Mouse (Mus musculus) MEL (cell line): ENCODE results near the gene Olfr11. TPM values are rescaled to one million over a fixed set of nuclear protein-coding genes. Genes with fewer than 3 reads are reported as not detected.

Experiments
- DNase-seq: peaks from one replicate; pipeline ENCODE4 v3.0.0; 2011; ENCODE audit warnings: low read depth, low spot score
- H3K27ac ChIP-seq: 2 replicates; pipeline ENCODE4 v1.5.1; 2012; ENCODE audit warnings: low read depth, mild to moderate bottlenecking, control low read depth, low read length, moderate library complexity; ENCODE audit not compliant: control insufficient read depth
- H3K27me3 ChIP-seq, 2 experiments: fragments of 150-350 bp in 1 of 2; sonication (generic) in 1 of 2; 2 replicates each; pipeline ENCODE4 v1.6.1; 2012; ENCODE audit warnings: low read length in 2 of 2, mild to moderate bottlenecking in 2 of 2, improper control_type of control experiment in 1 of 2, moderate library complexity in 1 of 2; ENCODE audit not compliant: insufficient read depth in 2 of 2, control insufficient read depth in 1 of 2
- H3K36me3 ChIP-seq, 2 experiments: 2 replicates each; pipeline ENCODE4 v1.6.1; 2012 to 2014; ENCODE audit warnings: low read length in 2 of 2, improper control_type of control experiment in 1 of 2, inconsistent platforms in 1 of 2, mild to moderate bottlenecking in 1 of 2; ENCODE audit not compliant: insufficient read depth in 2 of 2, control insufficient read depth in 1 of 2
- H3K4me1 ChIP-seq, 2 experiments: fragments of 150-350 bp in 1 of 2; sonication (generic) in 1 of 2; 2 replicates each; pipeline ENCODE4 v1.6.1; 2012; ENCODE audit warnings: low read length in 2 of 2, improper control_type of control experiment in 1 of 2, mild to moderate bottlenecking in 1 of 2; ENCODE audit not compliant: insufficient read depth in 2 of 2, control insufficient read depth in 1 of 2
- H3K4me3 ChIP-seq, 2 experiments: fragments of 150-350 bp in 1 of 2; sonication (generic) in 1 of 2; 2 replicates each; pipeline ENCODE4 v1.5.1; 2012; ENCODE audit warnings: low read depth in 2 of 2, low read length in 2 of 2, mild to moderate bottlenecking in 2 of 2, moderate library complexity in 2 of 2, control low read depth in 1 of 2, improper control_type of control experiment in 1 of 2; ENCODE audit not compliant: control insufficient read depth in 1 of 2, insufficient read depth in 1 of 2
- H3K79me2 ChIP-seq: 2 replicates; pipeline ENCODE4 v1.6.1; 2012; ENCODE audit warnings: mild to moderate bottlenecking, low read length, moderate library complexity; ENCODE audit not compliant: control insufficient read depth, poor library complexity, insufficient read depth
- H3K9ac ChIP-seq: 2 replicates; pipeline ENCODE4 v1.6.1; 2012; ENCODE audit warnings: low read depth, mild to moderate bottlenecking, control low read depth, low read length, moderate library complexity; ENCODE audit not compliant: control insufficient read depth, poor library complexity, severe bottlenecking
- H3K9me3 ChIP-seq: fragments of 150-350 bp; sonication (generic); replicated peaks from 2 replicates; pipeline ENCODE4 v1.6.1; 2012; ENCODE audit warnings: mild to moderate bottlenecking, low read length, improper control_type of control experiment, moderate library complexity; ENCODE audit not compliant: insufficient read depth
- BHLHE40 ChIP-seq: IDR thresholded peaks from 2 replicates; pipeline ENCODE4 v1.6.1; 2012; ENCODE audit warnings: low read depth, mild to moderate bottlenecking, inconsistent platforms, low read length, improper control_type of control experiment, borderline replicate concordance
- CHD2 ChIP-seq: IDR thresholded peaks from 2 replicates; pipeline ENCODE4 v1.6.1; 2011; ENCODE audit warnings: low read length, improper control_type of control experiment
- CTCF ChIP-seq, 3 experiments: IDR thresholded peaks in 2 of 3; conservative IDR thresholded peaks in 1 of 3; 2 replicates each; pipeline ENCODE4 v1.5.1; 2011 to 2012; ENCODE audit warnings: low read length in 3 of 3, low read depth in 2 of 3, mild to moderate bottlenecking in 2 of 3, improper control_type of control experiment in 1 of 3, inconsistent platforms in 1 of 3, mixed read lengths in 1 of 3, moderate library complexity in 1 of 3; ENCODE audit not compliant: control insufficient read depth in 1 of 3, insufficient read depth in 1 of 3, poor library complexity in 1 of 3, severe bottlenecking in 1 of 3
- E2F4 ChIP-seq: IDR thresholded peaks from 2 replicates; pipeline ENCODE4 v1.6.1; 2011; ENCODE audit warnings: low read depth, low read length, improper control_type of control experiment, borderline replicate concordance
- GABPA ChIP-seq: IDR thresholded peaks from 2 replicates; pipeline ENCODE4 v1.6.1; 2012; ENCODE audit warnings: low read depth, mild to moderate bottlenecking, inconsistent platforms, low read length, improper control_type of control experiment, moderate library complexity
- GATA1 ChIP-seq: IDR thresholded peaks from 2 replicates; pipeline ENCODE4 v1.6.1; 2011; ENCODE audit warnings: low read depth, low read length, improper control_type of control experiment
- KAT2A ChIP-seq: conservative IDR thresholded peaks from 2 replicates; pipeline ENCODE4 v1.6.1; 2012; ENCODE audit warnings: low read depth, low read length, improper control_type of control experiment, inconsistent platforms
- MXI1 ChIP-seq: IDR thresholded peaks from 2 replicates; pipeline ENCODE4 v1.6.1; 2011; ENCODE audit warnings: mild to moderate bottlenecking, low read depth, low read length, improper control_type of control experiment
- MYB ChIP-seq: IDR thresholded peaks from 2 replicates; pipeline ENCODE4 v1.6.1; 2011; ENCODE audit warnings: mild to moderate bottlenecking, low read depth, low read length, improper control_type of control experiment
- MYC ChIP-seq: IDR thresholded peaks from 2 replicates; pipeline ENCODE4 v1.6.1; 2011; ENCODE audit warnings: low read depth, mild to moderate bottlenecking, low read length, improper control_type of control experiment, moderate library complexity
- NELFE ChIP-seq: IDR thresholded peaks from 2 replicates; pipeline ENCODE4 v1.6.1; 2011; ENCODE audit warnings: low read depth, low read length, improper control_type of control experiment
- RCOR1 ChIP-seq: IDR thresholded peaks from 2 replicates; pipeline ENCODE4 v1.6.1; 2012; ENCODE audit warnings: low read depth, mild to moderate bottlenecking, inconsistent platforms, low read length, improper control_type of control experiment
- TAL1 ChIP-seq: IDR thresholded peaks from 2 replicates; pipeline ENCODE4 v1.6.1; 2012; ENCODE audit warnings: mild to moderate bottlenecking, inconsistent platforms, low read length, moderate library complexity, mixed read lengths
- TCF12 ChIP-seq: IDR thresholded peaks from 2 replicates; pipeline ENCODE4 v1.6.1; 2014; ENCODE audit warnings: low read depth, mild to moderate bottlenecking, inconsistent platforms, low read length, improper control_type of control experiment, moderate library complexity
- UBTF ChIP-seq: IDR thresholded peaks from 2 replicates; pipeline ENCODE4 v1.6.1; 2012; ENCODE audit warnings: low read depth, mild to moderate bottlenecking, inconsistent platforms, low read length, improper control_type of control experiment, moderate library complexity, borderline replicate concordance; ENCODE audit not compliant: insufficient read depth
- USF1 ChIP-seq: IDR thresholded peaks from 2 replicates; pipeline ENCODE4 v1.6.1; 2014; ENCODE audit warnings: low read depth, mild to moderate bottlenecking, inconsistent platforms, low read length, improper control_type of control experiment, moderate library complexity
- USF2 ChIP-seq, 2 experiments: IDR thresholded peaks; 2 replicates each; pipeline ENCODE4 v1.6.1; 2011 to 2012; ENCODE audit warnings: improper control_type of control experiment in 2 of 2, low read length in 2 of 2, borderline replicate concordance in 1 of 2, inconsistent platforms in 1 of 2, low read depth in 1 of 2, mild to moderate bottlenecking in 1 of 2; ENCODE audit not compliant: insufficient read depth in 1 of 2
- ZC3H11A ChIP-seq: IDR thresholded peaks from 2 replicates; pipeline ENCODE4 v1.6.1; 2012; ENCODE audit warnings: low read depth, mild to moderate bottlenecking, inconsistent platforms, low read length, improper control_type of control experiment
- ZNF384 ChIP-seq: IDR thresholded peaks from 2 replicates; pipeline ENCODE4 v1.6.1; 2012; ENCODE audit warnings: low read depth, mild to moderate bottlenecking, inconsistent platforms, low read length, improper control_type of control experiment
- polyA plus RNA-seq, 2 experiments: library from polyadenylated mRNA; stranded (reverse) in 1 of 2; unstranded in 1 of 2; fragments of >175 nt in 1 of 2; fragments of >200 nt in 1 of 2; gene quantifications; 2 replicates each; pipeline versions ENCODE4 v1.2.1 to v1.2.4; 2012; ENCODE audit warnings: low replicate concordance in 2 of 2, low read depth in 1 of 2; ENCODE audit not compliant: insufficient read length in 2 of 2, insufficient read depth in 1 of 2, missing spikeins in 1 of 2
- total RNA-seq: library from RNA; depleted of rRNA; stranded (reverse); fragments of 300-350 nt; gene quantifications from 2 replicates; pipeline ENCODE4 v1.2.3, GENCODE M21; 2012; rRNA removed

Gene Olfr11
- total RNA-seq = 0.10 and 0.12 TPM in 2 replicates
- under 1 TPM in 1 of 2 experiments, not detected in 1; 0.19 TPM for polyA plus RNA-seq

GRCm38 (mm10) chr13:21642418-21642817 lies at the start of gene Olfr11:
Gene Olfr11 (minus strand): TSS chr13:21642518.
- TF ChIP-seq GATA1 = no peak
- TF ChIP-seq CHD2 = no peak
- no peak for TF ChIP-seq TAL1
- TF ChIP-seq USF1 = no peak
- no peak for TF ChIP-seq UBTF
- TF ChIP-seq, all 39 proteins: peak for 0
- DNase-seq = no peak
- no peaks in the 10 kb centered on the region for H3K79me2 ChIP-seq
- H3K36me3 ChIP-seq = no peaks in the 10 kb centered on the region
- H3K4me1 ChIP-seq = no peaks in the 10 kb centered on the region
- H3K4me3 ChIP-seq = no peak within 1 kb of the TSS
- H3K27me3 ChIP-seq = peaks cover 0 to 6% of the 10 kb centered on the region in 2 experiments; a peak in 3 of 4 replicates
- no peak within 1 kb of the TSS for H3K27ac ChIP-seq
- H3K9me3 ChIP-seq = no peaks in the 10 kb centered on the region
- no peak within 1 kb of the TSS for H3K9ac ChIP-seq

- H3K4me3 ChIP-seq = no peak within 1 kb of the TSS
- H3K27me3 ChIP-seq = no peaks in the 10 kb centered on the region; a peak in 2 of 4 replicates
- no peaks in the 10 kb centered on the region for H3K36me3 ChIP-seq
- no peaks in the 10 kb centered on the region for H3K79me2 ChIP-seq
- no peaks in the 10 kb centered on the region for H3K9me3 ChIP-seq
- no peaks in the 10 kb centered on the region for H3K4me1 ChIP-seq
- no peak for DNase-seq
- H3K27ac ChIP-seq = no peak within 1 kb of the TSS
- no peak for TF ChIP-seq RCOR1
- TF ChIP-seq UBTF = no peak
- TF ChIP-seq BHLHE40 = no peak
- TF ChIP-seq GABPA = no peak
- TF ChIP-seq NELFE = no peak
- TF ChIP-seq MYC = no peak
- TF ChIP-seq CTCF (IDR thresholded peaks at IDR 0.05 in 2 of 3, conservative IDR thresholded peaks at IDR 0.05 in 1 of 3; ENCODE audit: control insufficient read depth in 1 of 3, insufficient read depth in 1 of 3, low read depth in 2 of 3, low read length in 3 of 3, poor library complexity in 1 of 3, severe bottlenecking in 1 of 3) = no peak
- TF ChIP-seq TCF12 = no peak
- TF ChIP-seq MXI1 = no peak
- TF ChIP-seq, all 39 proteins: peak for 0
- no peak within 1 kb of the TSS for H3K9ac ChIP-seq
Measured at GRCm38 (mm10) chr13:21677305-21677704, 35.0 kb upstream of the Olfr11 start, which contains the start of gene Olfr1360. Gene Olfr1360 (minus strand): TSS chr13:21677405.

- Histone ChIP-seq H3K79me2 (no peaks in the 10 kb centered on the region), H3K4me3 (no peak within 1 kb of the TSS), H3K36me3 (no peaks in the 10 kb centered on the region), H3K9me3 (no peaks in the 10 kb centered on the region), H3K27ac (no peak within 1 kb of the TSS), H3K9ac (no peak within 1 kb of the TSS), H3K27me3 (no peaks in the 10 kb centered on the region; a peak in 1 of 4 replicates), H3K4me1 (no peaks in the 10 kb centered on the region)
- TF ChIP-seq ZC3H11A (no peak), BHLHE40 (no peak), E2F4 (no peak), MYB (no peak), KAT2A (no peak), USF1 (no peak), RCOR1 (no peak), MYC (no peak), USF2 (IDR thresholded peaks at IDR 0.05; ENCODE audit: borderline replicate concordance in 1 of 2, insufficient read depth in 1 of 2, low read depth in 1 of 2, low read length in 2 of 2) (no peak), ZNF384 (no peak)
- DNase-seq = no peak
Measured at GRCm38 (mm10) chr13:21663286-21663685, 21.0 kb upstream of the Olfr11 start, which contains the start of gene Olfr1361. Gene Olfr1361 (minus strand): TSS chr13:21663386.
